Mouse (Mus musculus) neural tube, embryonic 12.5 days (tissue): Measurements from ENCODE around the gene Schip1. TPM values are rescaled to one million over a fixed set of nuclear protein-coding genes. Genes with fewer than 3 reads are reported as not detected.

ENCODE experiments used
- ATAC-seq: fragments of 200-750 bp; cut with Nextera tagmentation; 2 replicates; pipeline ENCODE4 v1.8.0; 2017; ENCODE audit warnings: low read depth, mild to moderate bottlenecking, moderate TSS enrichment, moderate library complexity; ENCODE audit not compliant: low FRiP score
- H3K27ac ChIP-seq: fragments of 300-500 bp; sonication (generic); 2 replicates; pipeline ENCODE4 v1.5.1; 2016
- H3K27me3 ChIP-seq: fragments of 300-500 bp; sonication (generic); replicated peaks from 2 replicates; pipeline ENCODE4 v1.6.1; 2016; ENCODE audit warnings: mild to moderate bottlenecking
- H3K36me3 ChIP-seq: fragments of 300-500 bp; sonication (generic); 2 replicates; pipeline ENCODE4 v1.6.1; 2016; ENCODE audit warnings: mild to moderate bottlenecking
- H3K4me1 ChIP-seq: fragments of 300-500 bp; sonication (generic); 2 replicates; pipeline ENCODE4 v1.6.1; 2016
- H3K4me2 ChIP-seq: fragments of 300-500 bp; sonication (generic); replicated peaks from 2 replicates; pipeline ENCODE4 v1.6.1; 2016; ENCODE audit warnings: mild to moderate bottlenecking
- H3K4me3 ChIP-seq: fragments of 300-500 bp; sonication (generic); 2 replicates; pipeline ENCODE4 v1.5.1; 2016
- H3K9ac ChIP-seq: fragments of 300-500 bp; sonication (generic); 2 replicates; pipeline ENCODE4 v1.6.1; 2016; ENCODE audit warnings: mild to moderate bottlenecking
- H3K9me3 ChIP-seq: fragments of 300-500 bp; sonication (generic); 2 replicates; pipeline ENCODE4 v1.6.1; 2016; ENCODE audit warnings: mild to moderate bottlenecking
- WGBS: fragments of 180-500 bp; shearing (Covaris S2); methylation state at CpG from one replicate; pipeline ENCODE4 v1.1.7; 2016; 5-methylcytosine and 5-hydroxymethylcytosine counted together
- polyA plus RNA-seq: library from polyadenylated mRNA; unstranded; fragments of >200 nt; fragmentation: Nextera tagmentation; extraction: Ambion mirVana; gene quantifications from 2 replicates; pipeline ENCODE4 v1.2.1, GENCODE M21; 2016

The Schip1 gene
- polyA plus RNA-seq, 1 experiment from 2014 or later: 113 TPM

- 53% methylated on average over 8 of the region's 8 CpGs for WGBS
- H3K4me3 ChIP-seq: no peak overlapping the region
- ATAC-seq: no peak
- H3K27ac ChIP-seq: no peak overlapping the region
- H3K4me1 ChIP-seq: peaks cover 38% of the 10 kb centered on the region
- H3K9me3 ChIP-seq: no peaks in the 10 kb centered on the region
- H3K27me3 ChIP-seq: no peaks in the 10 kb centered on the region
- peak overlapping the region; percentile 18; the same call in 1 of the 2 replicates for H3K4me2 ChIP-seq
- H3K36me3 ChIP-seq: no peaks in the 10 kb centered on the region
- no peak overlapping the region for H3K9ac ChIP-seq
These were observed 525.8 kb downstream of the Schip1 start for GRCm38 (mm10) chr3:68590436-68590835.

GRCm38 (mm10) chr3:68592575-68592974, 528.0 kb downstream of the Schip1 start:
- H3K36me3 ChIP-seq: peaks cover 4% of the 10 kb centered on the region; the same call in 1 of the 2 replicates
- peaks cover 21% of the 10 kb centered on the region for H3K4me1 ChIP-seq
- no peak for ATAC-seq
- no peaks in the 10 kb centered on the region for H3K27me3 ChIP-seq
- no peak overlapping the region for H3K27ac ChIP-seq
- H3K9me3 ChIP-seq: no peaks in the 10 kb centered on the region
- no peak overlapping the region for H3K4me3 ChIP-seq
- no peak overlapping the region for H3K9ac ChIP-seq
- no peak overlapping the region for H3K4me2 ChIP-seq
- 87% methylated on average over 10 of the region's 10 CpGs for WGBS

GRCm38 (mm10) chr3:68593073-68593867, 528.7 kb downstream of the Schip1 start:
- 75% methylated on average over 12 of the region's 12 CpGs for WGBS

GRCm38 (mm10) chr3:68595316-68595925, 530.8 kb downstream of the Schip1 start:
- no peak for ATAC-seq
- Histone ChIP-seq H3K9me3 (no peaks in the 10 kb centered on the region), H3K9ac (no peak overlapping the region), H3K27me3 (no peaks in the 10 kb centered on the region), H3K4me1 (peaks cover 4% of the 10 kb centered on the region), H3K36me3 (peaks cover 4% of the 10 kb centered on the region; the same call in 1 of the 2 replicates), H3K27ac (no peak overlapping the region), H3K4me3 (no peak overlapping the region), H3K4me2 (no peak overlapping the region)
- WGBS: 76% methylated on average over 10 of the region's 10 CpGs

More at GRCm38 (mm10) chr3:68593073-68593867, 528.7 kb downstream of the Schip1 start:
- no peak for ATAC-seq
- Histone ChIP-seq H3K4me3 (no peak overlapping the region), H3K27ac (no peak overlapping the region), H3K4me1 (peaks cover 14% of the 10 kb centered on the region), H3K36me3 (peaks cover 4% of the 10 kb centered on the region; the same call in 1 of the 2 replicates), H3K9ac (no peak overlapping the region), H3K9me3 (no peaks in the 10 kb centered on the region), H3K4me2 (no peak overlapping the region), H3K27me3 (no peaks in the 10 kb centered on the region)

- no peak for ATAC-seq
- Histone ChIP-seq H3K27me3 (no peaks in the 10 kb centered on the region), H3K9ac (no peak overlapping the region), H3K27ac (no peak overlapping the region), H3K4me2 (no peak overlapping the region), H3K4me3 (no peak overlapping the region), H3K36me3 (peaks cover 4% of the 10 kb centered on the region; the same call in 1 of the 2 replicates), H3K4me1 (no peaks in the 10 kb centered on the region; the same call in 1 of the 2 replicates), H3K9me3 (no peaks in the 10 kb centered on the region)
- WGBS: 91% methylated on average over 4 of the region's 4 CpGs
These were observed 532.3 kb downstream of the Schip1 start for GRCm38 (mm10) chr3:68596938-68597337.

GRCm38 (mm10) chr3:68602891-68603290, 538.3 kb downstream of the Schip1 start:
- H3K9me3 ChIP-seq: no peaks in the 10 kb centered on the region
- ATAC-seq: no peak
- no peak overlapping the region for H3K27ac ChIP-seq
- peaks cover 3% of the 10 kb centered on the region; the same call in 1 of the 2 replicates for H3K36me3 ChIP-seq
- H3K9ac ChIP-seq: no peak overlapping the region
- no peak overlapping the region for H3K4me3 ChIP-seq
- H3K27me3 ChIP-seq: no peaks in the 10 kb centered on the region
- 84% methylated on average over 9 of the region's 9 CpGs for WGBS
- H3K4me1 ChIP-seq: no peaks in the 10 kb centered on the region; the same call in 1 of the 2 replicates
- no peak overlapping the region for H3K4me2 ChIP-seq

GRCm38 (mm10) chr3:68604467-68604866, 539.9 kb downstream of the Schip1 start:
- peaks cover 3% of the 10 kb centered on the region; the same call in 1 of the 2 replicates for H3K36me3 ChIP-seq
- H3K4me2 ChIP-seq: no peak overlapping the region
- 71% methylated on average over 10 of the region's 10 CpGs for WGBS
- no peaks in the 10 kb centered on the region; the same call in 1 of the 2 replicates for H3K4me1 ChIP-seq
- H3K27me3 ChIP-seq: no peaks in the 10 kb centered on the region
- H3K9ac ChIP-seq: no peak overlapping the region
- no peak for ATAC-seq
- no peaks in the 10 kb centered on the region for H3K9me3 ChIP-seq
- no peak overlapping the region for H3K27ac ChIP-seq
- H3K4me3 ChIP-seq: no peak overlapping the region

GRCm38 (mm10) chr3:68604962-68605361, 540.4 kb downstream of the Schip1 start:
- WGBS: 65% methylated on average over 10 of the region's 10 CpGs
- Histone ChIP-seq H3K9ac (no peak overlapping the region), H3K4me1 (no peaks in the 10 kb centered on the region; the same call in 1 of the 2 replicates), H3K27me3 (no peaks in the 10 kb centered on the region), H3K27ac (no peak overlapping the region), H3K4me3 (no peak overlapping the region), H3K9me3 (no peaks in the 10 kb centered on the region), H3K36me3 (peaks cover 3% of the 10 kb centered on the region; the same call in 1 of the 2 replicates), H3K4me2 (no peak overlapping the region)
- ATAC-seq: peak; percentile 61

- Histone ChIP-seq H3K27me3 (no peaks in the 10 kb centered on the region), H3K9ac (no peak overlapping the region), H3K4me3 (no peak overlapping the region), H3K36me3 (peaks cover 3% of the 10 kb centered on the region; the same call in 1 of the 2 replicates), H3K27ac (no peak overlapping the region), H3K4me1 (peaks cover 3% of the 10 kb centered on the region; the same call in 1 of the 2 replicates), H3K4me2 (no peak overlapping the region), H3K9me3 (no peaks in the 10 kb centered on the region)
- 74% methylated on average over 7 of the region's 7 CpGs for WGBS
- ATAC-seq: no peak
These were observed 541.5 kb downstream of the Schip1 start for GRCm38 (mm10) chr3:68605942-68606603.

- H3K27me3 ChIP-seq: no peaks in the 10 kb centered on the region
- H3K4me1 ChIP-seq: peaks cover 3% of the 10 kb centered on the region; the same call in 1 of the 2 replicates
- H3K36me3 ChIP-seq: peaks cover 3% of the 10 kb centered on the region; the same call in 1 of the 2 replicates
- H3K9me3 ChIP-seq: no peaks in the 10 kb centered on the region
- 96% methylated on average over 8 of the region's 8 CpGs for WGBS
- H3K4me3 ChIP-seq: no peak overlapping the region
- no peak overlapping the region for H3K27ac ChIP-seq
- ATAC-seq: no peak
- no peak overlapping the region for H3K4me2 ChIP-seq
- H3K9ac ChIP-seq: no peak overlapping the region
These were observed 542.1 kb downstream of the Schip1 start for GRCm38 (mm10) chr3:68606730-68607129.

GRCm38 (mm10) chr3:68607336-68607735, 542.7 kb downstream of the Schip1 start:
- no peak overlapping the region for H3K9ac ChIP-seq
- H3K27me3 ChIP-seq: no peaks in the 10 kb centered on the region
- H3K4me3 ChIP-seq: no peak overlapping the region
- H3K27ac ChIP-seq: no peak overlapping the region
- H3K36me3 ChIP-seq: peaks cover 3% of the 10 kb centered on the region; the same call in 1 of the 2 replicates
- H3K4me2 ChIP-seq: no peak overlapping the region
- peaks cover 3% of the 10 kb centered on the region; the same call in 1 of the 2 replicates for H3K4me1 ChIP-seq
- no peak for ATAC-seq
- 93% methylated on average over 8 of the region's 8 CpGs for WGBS
- H3K9me3 ChIP-seq: no peaks in the 10 kb centered on the region
